8 mouse cellular contexts compared by ENCODE assay signal in the genomic region with DNA sequence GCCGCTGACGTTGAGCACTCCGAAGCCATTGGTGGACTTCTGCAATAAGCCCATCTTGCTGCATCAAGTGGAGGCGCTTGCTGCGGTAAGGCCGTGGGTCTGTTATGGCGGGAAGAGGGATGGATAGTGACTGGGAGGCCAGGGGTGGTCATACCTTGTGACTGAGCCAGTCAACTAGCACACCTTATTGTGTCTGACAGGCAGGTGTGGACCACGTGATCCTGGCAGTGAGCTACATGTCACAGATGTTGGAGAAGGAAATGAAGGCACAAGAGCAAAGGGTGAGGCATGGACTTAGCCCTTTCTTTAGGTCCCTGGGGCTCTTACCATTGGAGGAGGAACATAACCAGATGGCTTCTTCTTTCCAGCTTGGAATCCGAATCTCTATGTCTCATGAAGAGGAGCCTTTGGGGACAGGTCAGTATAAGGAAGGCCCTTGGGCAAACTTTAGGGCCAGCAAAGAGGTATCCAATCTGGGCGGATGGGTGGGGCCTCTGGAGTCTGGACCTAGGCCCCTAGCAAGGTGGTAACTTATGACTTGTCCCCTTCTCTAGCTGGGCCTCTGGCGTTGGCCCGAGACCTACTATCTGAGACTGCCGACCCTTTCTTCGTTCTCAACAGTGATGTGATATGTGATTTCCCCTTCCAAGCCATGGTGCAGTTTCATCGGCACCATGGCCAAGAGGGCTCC. TPM values are rescaled to one million over a fixed set of nuclear protein-coding genes. Genes with fewer than 3 reads are reported as not detected.
A peak's percentile ranks its signal among the peaks of the same experiment; 100 is the strongest.
DNase-seq lines count a peak whose midpoint lies in the region; ATAC-seq and TF ChIP-seq lines count a peak whose summit lies in the region.

No protein-coding gene starts in this region.

- 36% methylated on average over 15 of the region's 15 CpGs for WGBS in lung, adult 2 months
- WGBS in hindbrain, embryonic 13.5 days = 43% methylated on average over 15 of the region's 15 CpGs
- 43% methylated on average over 15 of the region's 15 CpGs for WGBS in midbrain, embryonic 13.5 days

- peaks cover 9% of the 10 kb centered on the region for H3K4me1 ChIP-seq in lung, adult 2 months (ENCODE audit: control insufficient read depth, insufficient read depth, low read length)
- 0 out of 2 replicates have a peak, but pooled peaks cover 4% of the 10 kb centered on the region for H3K4me1 ChIP-seq in cortical plate, adult 2 months (ENCODE audit: control insufficient read depth, insufficient read depth, low read length)
- H3K4me1 ChIP-seq in hindbrain, embryonic 13.5 days (replicated peaks) = peaks cover 41% of the 10 kb centered on the region
- peaks cover 35% of the 10 kb centered on the region for H3K4me1 ChIP-seq in midbrain, embryonic 13.5 days (replicated peaks)

- no peak for TF ChIP-seq CTCF in lung, adult 2 months (IDR thresholded peaks at IDR 0.05; ENCODE audit: insufficient read depth, low read length)
- TF ChIP-seq CTCF in cortical plate, adult 2 months (IDR thresholded peaks at IDR 0.05; ENCODE audit: extremely low read depth, insufficient read depth, low read length) = no peak

- H3K4me2 ChIP-seq in hindbrain, embryonic 13.5 days = peak overlapping the region; percentile 96
- peak overlapping the region; percentile 80 for H3K4me2 ChIP-seq in midbrain, embryonic 13.5 days (replicated peaks)

- peaks cover 63% of the 10 kb centered on the region for H3K36me3 ChIP-seq in hindbrain, embryonic 13.5 days
- peaks cover 62% of the 10 kb centered on the region for H3K36me3 ChIP-seq in midbrain, embryonic 13.5 days

- H3K9ac ChIP-seq in hindbrain, embryonic 13.5 days = peak overlapping the region; percentile 84
- peak overlapping the region; percentile 75 for H3K9ac ChIP-seq in midbrain, embryonic 13.5 days (replicated peaks)

- no peaks in the 10 kb centered on the region for H3K27me3 ChIP-seq in hindbrain, embryonic 13.5 days
- no peaks in the 10 kb centered on the region for H3K27me3 ChIP-seq in midbrain, embryonic 13.5 days

- H3K4me3 ChIP-seq in lung, adult 2 months (replicated peaks; ENCODE audit: extremely low read depth, low read depth, low read length) = peak overlapping the region; percentile 99
- peak overlapping the region; percentile 87 for H3K4me3 ChIP-seq in cortical plate, adult 2 months (ENCODE audit: insufficient read depth, low read length)
- peak overlapping the region; percentile 74 for H3K4me3 ChIP-seq in hindbrain, embryonic 13.5 days
- H3K4me3 ChIP-seq in midbrain, embryonic 13.5 days (replicated peaks) = peak overlapping the region; percentile 72

- DNase-seq in lung, adult 2 months = no peak
- no peak for DNase-seq in lung, postnatal 14 days
- no peak for DNase-seq in layer of hippocampus, adult 9-11 months
- DNase-seq in layer of hippocampus, adult 11-12 months (ENCODE audit: low spot score) = no peak
- DNase-seq in kidney, adult 18-20 months = no peak

- TF ChIP-seq POLR2A in lung, adult 2 months (IDR thresholded peaks at IDR 0.05; ENCODE audit: borderline replicate concordance, extremely low read depth, low read depth, low read length) = no peak
- TF ChIP-seq POLR2A in cortical plate, adult 2 months (IDR thresholded peaks at IDR 0.05; ENCODE audit: extremely low read depth, insufficient read depth, low read length) = no peak

- H3K27ac ChIP-seq in cortical plate, adult 2 months (ENCODE audit: insufficient read depth, low read length) = 0 out of 2 replicates have a peak overlapping the region, but pooled peaks have one; percentile 4
- peak overlapping the region; percentile 83 for H3K27ac ChIP-seq in hindbrain, embryonic 13.5 days
- peak overlapping the region; percentile 74 for H3K27ac ChIP-seq in midbrain, embryonic 13.5 days

- H3K9me3 ChIP-seq in hindbrain, embryonic 13.5 days = no peaks in the 10 kb centered on the region
- no peaks in the 10 kb centered on the region for H3K9me3 ChIP-seq in midbrain, embryonic 13.5 days

- no peak; the same call in none of the 2 replicates for ATAC-seq in hindbrain, embryonic 13.5 days (ENCODE audit: low FRiP score)
- no peak; the same call in 1 of the 2 replicates for ATAC-seq in midbrain, embryonic 13.5 days

RNA-seq across cellular contexts. Expression of gene Gmppb, which starts 0.7 kb away (rescaled TPM):
- 14.6 and 20.3 TPM in 2 replicates for polyA plus RNA-seq in lung, adult 2 months (2012; rRNA removed)
- 14.4 and 14.5 TPM in 2 replicates for polyA plus RNA-seq in cortical plate, adult 2 months (2012; rRNA removed)
- 20.1 and 21.1 TPM in 2 replicates for polyA plus RNA-seq in hindbrain, embryonic 13.5 days (2015; fragmentation: Nextera tagmentation; extraction: Ambion mirVana)
- polyA plus RNA-seq in midbrain, embryonic 13.5 days (2015; fragmentation: Nextera tagmentation; extraction: Ambion mirVana) = 18.1 and 18.5 TPM in 2 replicates

RNA-seq across cellular contexts. Expression of gene Amigo3, which starts 3.3 kb away (rescaled TPM):
- 2.3 and 3.2 TPM in 2 replicates for polyA plus RNA-seq in lung, adult 2 months (2012; rRNA removed)
- polyA plus RNA-seq in cortical plate, adult 2 months (2012; rRNA removed) = 1.6 and 1.7 TPM in 2 replicates
- polyA plus RNA-seq in hindbrain, embryonic 13.5 days (2015; fragmentation: Nextera tagmentation; extraction: Ambion mirVana) = 3.1 and 3.4 TPM in 2 replicates
- polyA plus RNA-seq in midbrain, embryonic 13.5 days (2015; fragmentation: Nextera tagmentation; extraction: Ambion mirVana) = 3.0 and 3.3 TPM in 2 replicates

RNA-seq across cellular contexts. Expression of gene Mst1, which starts 30.5 kb away (rescaled TPM):
- polyA plus RNA-seq in lung, adult 2 months (2012; rRNA removed) = 1.5 and 2.5 TPM in 2 replicates
- 0.10 TPM in 1 of 2 replicates, not detected in the other for polyA plus RNA-seq in cortical plate, adult 2 months (2012; rRNA removed)
- not detected in 2 replicates for polyA plus RNA-seq in hindbrain, embryonic 13.5 days (2015; fragmentation: Nextera tagmentation; extraction: Ambion mirVana)
- polyA plus RNA-seq in midbrain, embryonic 13.5 days (2015; fragmentation: Nextera tagmentation; extraction: Ambion mirVana) = 0.11 and 0.23 TPM in 2 replicates

RNA-seq across cellular contexts. Expression of gene Rnf123, which starts 33.4 kb away (rescaled TPM):
- 78.6 and 88.0 TPM in 2 replicates for polyA plus RNA-seq in lung, adult 2 months (2012; rRNA removed)
- polyA plus RNA-seq in cortical plate, adult 2 months (2012; rRNA removed) = 76.2 and 82.3 TPM in 2 replicates
- 42.8 and 43.1 TPM in 2 replicates for polyA plus RNA-seq in hindbrain, embryonic 13.5 days (2015; fragmentation: Nextera tagmentation; extraction: Ambion mirVana)
- polyA plus RNA-seq in midbrain, embryonic 13.5 days (2015; fragmentation: Nextera tagmentation; extraction: Ambion mirVana) = 46.2 and 55.6 TPM in 2 replicates

RNA-seq across cellular contexts. Expression of gene Apeh, which starts 44.7 kb away (rescaled TPM):
- 64.7 and 74.8 TPM in 2 replicates for polyA plus RNA-seq in lung, adult 2 months (2012; rRNA removed)
- 26.1 TPM in 2 replicates for polyA plus RNA-seq in cortical plate, adult 2 months (2012; rRNA removed)
- 57.7 and 57.8 TPM in 2 replicates for polyA plus RNA-seq in hindbrain, embryonic 13.5 days (2015; fragmentation: Nextera tagmentation; extraction: Ambion mirVana)
- 56.3 and 62.5 TPM in 2 replicates for polyA plus RNA-seq in midbrain, embryonic 13.5 days (2015; fragmentation: Nextera tagmentation; extraction: Ambion mirVana)

Comparison
In these comparisons a context has a peak if more than half of its experiments do, and no peak if none do; other contexts are left out.
1. H3K27ac ChIP-seq: peak in every context shown above with its lines; median percentile 83 in hindbrain, embryonic 13.5 days; 74 in midbrain, embryonic 13.5 days; 4 in cortical plate, adult 2 months.